Mouse (Mus musculus): ENCODE data around the gene Eif2d. TPM values are rescaled to one million over a fixed set of nuclear protein-coding genes. Genes with fewer than 3 reads are reported as not detected.

Eif2d gene
- polyA plus RNA-seq, 1 experiment from 2014 or later: 71.9 TPM

GRCm38 (mm10) chr1:131119026-131119425 lies 34.0 kb upstream of the Eif2d start:
- H3K27me3 ChIP-seq (ENCODE audit: control insufficient read depth, insufficient read depth, low read length): no peaks in the 10 kb centered on the region
- no peaks in the 10 kb centered on the region for H3K9me3 ChIP-seq (ENCODE audit: control insufficient read depth, low read depth, low read length)
- H3K27ac ChIP-seq (ENCODE audit: low read length): no peak overlapping the region
- ATAC-seq (ENCODE audit: insufficient number of reproducible peaks, insufficient read depth, low FRiP score, low read depth): no peak
- no peaks in the 10 kb centered on the region for H3K36me3 ChIP-seq (ENCODE audit: control insufficient read depth, insufficient read depth, low read length)
- no peak overlapping the region for H3K4me3 ChIP-seq (ENCODE audit: low read depth, low read length)
- H3K4me1 ChIP-seq (ENCODE audit: control insufficient read depth, insufficient read depth, low read length): no peaks in the 10 kb centered on the region
- no peak overlapping the region for H3K9ac ChIP-seq (replicated peaks; ENCODE audit: low read depth, low read length)
- H3K4me2 ChIP-seq (replicated peaks; ENCODE audit: low read depth, low read length): no peak overlapping the region
- WGBS: 68% methylated on average over 2 of the region's 2 CpGs

- no peak for ATAC-seq (ENCODE audit: insufficient number of reproducible peaks, insufficient read depth, low FRiP score, low read depth)
- no peak overlapping the region for H3K4me2 ChIP-seq (replicated peaks; ENCODE audit: low read depth, low read length)
- no peaks in the 10 kb centered on the region for H3K9me3 ChIP-seq (ENCODE audit: control insufficient read depth, low read depth, low read length)
- H3K27ac ChIP-seq (ENCODE audit: low read length): no peak overlapping the region
- H3K27me3 ChIP-seq (ENCODE audit: control insufficient read depth, insufficient read depth, low read length): no peaks in the 10 kb centered on the region
- no peak overlapping the region for H3K4me3 ChIP-seq (ENCODE audit: low read depth, low read length)
- H3K9ac ChIP-seq (replicated peaks; ENCODE audit: low read depth, low read length): no peak overlapping the region
- no peaks in the 10 kb centered on the region for H3K36me3 ChIP-seq (ENCODE audit: control insufficient read depth, insufficient read depth, low read length)
- WGBS: 40% methylated on average over 3 of the region's 3 CpGs
- no peaks in the 10 kb centered on the region for H3K4me1 ChIP-seq (ENCODE audit: control insufficient read depth, insufficient read depth, low read length)
Measured at GRCm38 (mm10) chr1:131121987-131122386, 31.0 kb upstream of the Eif2d start.

- Histone ChIP-seq H3K9me3 (ENCODE audit: control insufficient read depth, low read depth, low read length) (no peaks in the 10 kb centered on the region), H3K27ac (ENCODE audit: low read length) (no peak overlapping the region), H3K4me2 (replicated peaks; ENCODE audit: low read depth, low read length) (no peak overlapping the region), H3K9ac (replicated peaks; ENCODE audit: low read depth, low read length) (no peak overlapping the region), H3K4me3 (ENCODE audit: low read depth, low read length) (no peak overlapping the region), H3K4me1 (ENCODE audit: control insufficient read depth, insufficient read depth, low read length) (no peaks in the 10 kb centered on the region), H3K36me3 (ENCODE audit: control insufficient read depth, insufficient read depth, low read length) (no peaks in the 10 kb centered on the region; the same call in 1 of the 2 replicates), H3K27me3 (ENCODE audit: control insufficient read depth, insufficient read depth, low read length) (no peaks in the 10 kb centered on the region)
- ATAC-seq (ENCODE audit: insufficient number of reproducible peaks, insufficient read depth, low FRiP score, low read depth): no peak
- WGBS: 60% methylated on average over 10 of the region's 10 CpGs
Measured at GRCm38 (mm10) chr1:131123522-131124265, 29.3 kb upstream of the Eif2d start.

- no peaks in the 10 kb centered on the region for H3K9me3 ChIP-seq (ENCODE audit: control insufficient read depth, low read depth, low read length)
- H3K4me3 ChIP-seq (ENCODE audit: low read depth, low read length): no peak overlapping the region
- no peaks in the 10 kb centered on the region for H3K4me1 ChIP-seq (ENCODE audit: control insufficient read depth, insufficient read depth, low read length)
- H3K27me3 ChIP-seq (ENCODE audit: control insufficient read depth, insufficient read depth, low read length): no peaks in the 10 kb centered on the region
- no peak overlapping the region for H3K9ac ChIP-seq (replicated peaks; ENCODE audit: low read depth, low read length)
- H3K4me2 ChIP-seq (replicated peaks; ENCODE audit: low read depth, low read length): no peak overlapping the region
- 61% methylated on average over 11 of the region's 11 CpGs for WGBS
- H3K27ac ChIP-seq (ENCODE audit: low read length): no peak overlapping the region
- peak; percentile 68; the same call in 1 of the 2 replicates for ATAC-seq (ENCODE audit: insufficient number of reproducible peaks, insufficient read depth, low FRiP score, low read depth)
- H3K36me3 ChIP-seq (ENCODE audit: control insufficient read depth, insufficient read depth, low read length): peaks cover 6% of the 10 kb centered on the region; the same call in 1 of the 2 replicates
Measured at GRCm38 (mm10) chr1:131125987-131126744, 26.8 kb upstream of the Eif2d start.

GRCm38 (mm10) chr1:131134231-131134630 lies 18.8 kb upstream of the Eif2d start:
- H3K4me3 ChIP-seq (ENCODE audit: low read depth, low read length): no peak overlapping the region
- H3K27ac ChIP-seq (ENCODE audit: low read length): no peak overlapping the region
- WGBS: 74% methylated on average over 6 of the region's 6 CpGs
- H3K9me3 ChIP-seq (ENCODE audit: control insufficient read depth, low read depth, low read length): no peaks in the 10 kb centered on the region
- no peak for ATAC-seq (ENCODE audit: insufficient number of reproducible peaks, insufficient read depth, low FRiP score, low read depth)
- H3K27me3 ChIP-seq (ENCODE audit: control insufficient read depth, insufficient read depth, low read length): no peaks in the 10 kb centered on the region
- H3K4me1 ChIP-seq (ENCODE audit: control insufficient read depth, insufficient read depth, low read length): peaks cover 3% of the 10 kb centered on the region; the same call in 1 of the 2 replicates
- H3K9ac ChIP-seq (replicated peaks; ENCODE audit: low read depth, low read length): no peak overlapping the region
- H3K4me2 ChIP-seq (replicated peaks; ENCODE audit: low read depth, low read length): no peak overlapping the region
- H3K36me3 ChIP-seq (ENCODE audit: control insufficient read depth, insufficient read depth, low read length): peaks cover 6% of the 10 kb centered on the region; the same call in 1 of the 2 replicates

GRCm38 (mm10) chr1:131134942-131135522 lies 17.9 kb upstream of the Eif2d start:
- H3K27me3 ChIP-seq (ENCODE audit: control insufficient read depth, insufficient read depth, low read length): no peaks in the 10 kb centered on the region
- no peak overlapping the region for H3K27ac ChIP-seq (ENCODE audit: low read length)
- 70% methylated on average over 8 of the region's 8 CpGs for WGBS
- ATAC-seq (ENCODE audit: insufficient number of reproducible peaks, insufficient read depth, low FRiP score, low read depth): no peak
- H3K36me3 ChIP-seq (ENCODE audit: control insufficient read depth, insufficient read depth, low read length): no peaks in the 10 kb centered on the region
- no peak overlapping the region for H3K4me2 ChIP-seq (replicated peaks; ENCODE audit: low read depth, low read length)
- no peak overlapping the region for H3K4me3 ChIP-seq (ENCODE audit: low read depth, low read length)
- no peak overlapping the region for H3K9ac ChIP-seq (replicated peaks; ENCODE audit: low read depth, low read length)
- H3K4me1 ChIP-seq (ENCODE audit: control insufficient read depth, insufficient read depth, low read length): peaks cover 5% of the 10 kb centered on the region; the same call in 1 of the 2 replicates
- H3K9me3 ChIP-seq (ENCODE audit: control insufficient read depth, low read depth, low read length): no peaks in the 10 kb centered on the region

- Histone ChIP-seq H3K27ac (ENCODE audit: low read length) (no peak overlapping the region), H3K4me1 (ENCODE audit: control insufficient read depth, insufficient read depth, low read length) (peaks cover 5% of the 10 kb centered on the region; the same call in 1 of the 2 replicates), H3K9me3 (ENCODE audit: control insufficient read depth, low read depth, low read length) (no peaks in the 10 kb centered on the region), H3K4me2 (replicated peaks; ENCODE audit: low read depth, low read length) (no peak overlapping the region), H3K9ac (replicated peaks; ENCODE audit: low read depth, low read length) (no peak overlapping the region), H3K4me3 (ENCODE audit: low read depth, low read length) (no peak overlapping the region), H3K36me3 (ENCODE audit: control insufficient read depth, insufficient read depth, low read length) (no peaks in the 10 kb centered on the region), H3K27me3 (ENCODE audit: control insufficient read depth, insufficient read depth, low read length) (no peaks in the 10 kb centered on the region)
- no peak for ATAC-seq (ENCODE audit: insufficient number of reproducible peaks, insufficient read depth, low FRiP score, low read depth)
- 74% methylated on average over 10 of the region's 10 CpGs for whole genome bisulfite sequencing
Measured at GRCm38 (mm10) chr1:131135960-131136629, 16.9 kb upstream of the Eif2d start.

- H3K4me3 ChIP-seq (ENCODE audit: low read depth, low read length): peak overlapping the region; percentile 66; the same call in 1 of the 2 replicates
- peak overlapping the region; percentile 88; the same call in 1 of the 2 replicates for H3K4me2 ChIP-seq (replicated peaks; ENCODE audit: low read depth, low read length)
- H3K36me3 ChIP-seq (ENCODE audit: control insufficient read depth, insufficient read depth, low read length): no peaks in the 10 kb centered on the region
- no peaks in the 10 kb centered on the region for H3K9me3 ChIP-seq (ENCODE audit: control insufficient read depth, low read depth, low read length)
- no peak overlapping the region for H3K9ac ChIP-seq (replicated peaks; ENCODE audit: low read depth, low read length)
- 26% methylated on average over 5 of the region's 5 CpGs for WGBS
- no peak for ATAC-seq (ENCODE audit: insufficient number of reproducible peaks, insufficient read depth, low FRiP score, low read depth)
- no peak overlapping the region for H3K27ac ChIP-seq (ENCODE audit: low read length)
- peaks cover 5% of the 10 kb centered on the region; the same call in 1 of the 2 replicates for H3K4me1 ChIP-seq (ENCODE audit: control insufficient read depth, insufficient read depth, low read length)
- no peaks in the 10 kb centered on the region for H3K27me3 ChIP-seq (ENCODE audit: control insufficient read depth, insufficient read depth, low read length)
Measured at GRCm38 (mm10) chr1:131137111-131137510, 15.9 kb upstream of the Eif2d start.
